Mouse (Mus musculus) stomach, embryonic 16.5 days (tissue): Measurements from ENCODE around the gene Midn. TPM values are rescaled to one million over a fixed set of nuclear protein-coding genes. Genes with fewer than 3 reads are reported as not detected.

Experiments
- ATAC-seq: fragments of 200-750 bp; cut with Nextera tagmentation; 2 replicates; pipeline ENCODE4 v1.8.0; 2017; ENCODE audit warnings: moderate number of reproducible peaks, moderate TSS enrichment; ENCODE audit not compliant: insufficient read depth, low FRiP score
- H3K27ac ChIP-seq: fragments of 300-500 bp; sonication (generic); 2 replicates; pipeline ENCODE4 v1.5.1; 2014; ENCODE audit warnings: low read length
- H3K27me3 ChIP-seq: fragments of 300-500 bp; sonication (generic); 2 replicates; pipeline ENCODE4 v1.6.1; 2014; ENCODE audit warnings: low read length, control low read depth, mixed read lengths; ENCODE audit not compliant: control insufficient read depth, insufficient read depth
- H3K36me3 ChIP-seq: fragments of 300-500 bp; sonication (generic); 2 replicates; pipeline ENCODE4 v1.6.1; 2014; ENCODE audit warnings: low read length; ENCODE audit not compliant: control insufficient read depth, insufficient read depth
- H3K4me1 ChIP-seq: fragments of 300-500 bp; sonication (generic); 2 replicates; pipeline ENCODE4 v1.6.1; 2014; ENCODE audit warnings: low read length, control low read depth, mixed read lengths; ENCODE audit not compliant: control insufficient read depth, insufficient read depth
- H3K4me2 ChIP-seq: fragments of 300-500 bp; sonication (generic); 2 replicates; pipeline ENCODE4 v1.6.1; 2014; ENCODE audit warnings: low read depth, low read length, mixed read lengths
- H3K4me3 ChIP-seq: fragments of 300-500 bp; sonication (generic); replicated peaks from 2 replicates; pipeline ENCODE4 v1.5.1; 2014; ENCODE audit warnings: mild to moderate bottlenecking, low read length
- H3K9ac ChIP-seq: fragments of 300-500 bp; sonication (generic); 2 replicates; pipeline ENCODE4 v1.6.1; 2014; ENCODE audit warnings: low read length
- H3K9me3 ChIP-seq: fragments of 300-500 bp; sonication (generic); replicated peaks from 2 replicates; pipeline ENCODE4 v1.6.1; 2016; ENCODE audit warnings: low read length, control low read depth; ENCODE audit not compliant: control insufficient read depth
- WGBS: fragments of 180-500 bp; shearing (Covaris S2); extraction: QIAGEN DNeasy Blood & Tissue Kit; methylation state at CpG from one replicate; pipeline ENCODE4 v1.1.7; 2014; 5-methylcytosine and 5-hydroxymethylcytosine counted together
- polyA plus RNA-seq: library from polyadenylated mRNA; unstranded; fragments of >200 nt; fragmentation: Nextera tagmentation; extraction: Ambion mirVana; gene quantifications from 2 replicates; pipeline ENCODE4 v1.2.1, GENCODE M21; 2015

The Midn gene
- polyA plus RNA-seq, 1 experiment from 2014 or later, result 9.8 TPM

DNA sequence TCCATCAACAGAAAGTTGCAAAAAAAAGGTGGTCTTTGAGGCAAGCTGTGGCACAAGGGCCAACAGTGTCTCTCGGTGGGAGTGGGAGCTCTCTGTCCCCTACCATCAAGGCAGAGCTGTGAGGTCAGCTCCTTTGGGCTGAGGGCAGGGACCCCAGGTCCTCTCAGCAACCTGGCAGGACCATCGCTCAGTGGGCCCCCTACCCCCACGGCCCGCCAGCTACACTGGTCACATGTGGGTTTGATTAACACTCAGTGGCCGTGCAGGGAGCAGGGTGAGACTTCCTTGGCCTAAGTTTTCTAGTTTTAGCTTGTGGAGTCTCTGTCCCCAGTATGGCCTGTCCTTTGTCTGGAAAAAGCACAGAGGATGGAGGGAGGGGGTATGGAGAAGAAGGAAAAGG is 32.8 kb downstream of the Midn start:
- peak overlapping the region; percentile 75 for H3K4me2 ChIP-seq
- H3K27me3 ChIP-seq, result no peaks in the 10 kb centered on the region
- H3K4me1 ChIP-seq, result peaks cover 14% of the 10 kb centered on the region; the same call in 1 of the 2 replicates
- H3K36me3 ChIP-seq, result no peaks in the 10 kb centered on the region
- no peaks in the 10 kb centered on the region for H3K9me3 ChIP-seq
- H3K4me3 ChIP-seq, result peak overlapping the region; percentile 64
- no peak overlapping the region for H3K27ac ChIP-seq
- 53% methylated on average over 5 of the region's 5 CpGs for WGBS
- H3K9ac ChIP-seq, result peak overlapping the region; percentile 90; the same call in 1 of the 2 replicates
- no peak for ATAC-seq

DNA sequence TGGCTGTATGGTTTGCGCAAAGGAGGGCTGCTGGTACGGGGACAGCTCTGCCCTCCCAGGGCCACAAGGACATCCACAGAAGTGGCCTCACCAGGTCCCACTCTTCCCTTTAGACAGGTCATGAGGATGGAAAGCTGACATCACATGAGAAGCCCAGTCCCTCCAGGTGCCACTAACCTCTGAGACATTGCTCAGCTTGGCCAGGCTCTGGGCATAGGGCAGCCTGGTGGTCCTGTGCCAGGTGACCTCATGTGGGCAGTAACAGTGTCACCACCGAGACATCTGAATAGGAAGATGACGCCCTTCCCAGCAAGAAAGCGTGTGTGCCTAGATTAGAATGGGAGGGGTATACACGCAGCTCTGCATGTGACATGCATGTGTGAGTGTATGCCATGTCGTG is 34.5 kb downstream of the Midn start:
- 89% methylated on average over 7 of the region's 7 CpGs for WGBS
- H3K36me3 ChIP-seq, result no peaks in the 10 kb centered on the region
- ATAC-seq, result no peak
- no peak overlapping the region for H3K27ac ChIP-seq
- no peaks in the 10 kb centered on the region for H3K27me3 ChIP-seq
- no peak overlapping the region for H3K9ac ChIP-seq
- H3K9me3 ChIP-seq, result no peaks in the 10 kb centered on the region
- no peak overlapping the region for H3K4me3 ChIP-seq
- H3K4me2 ChIP-seq, result no peak overlapping the region
- H3K4me1 ChIP-seq, result 0 out of 2 replicates have a peak, but pooled peaks cover 14% of the 10 kb centered on the region

DNA sequence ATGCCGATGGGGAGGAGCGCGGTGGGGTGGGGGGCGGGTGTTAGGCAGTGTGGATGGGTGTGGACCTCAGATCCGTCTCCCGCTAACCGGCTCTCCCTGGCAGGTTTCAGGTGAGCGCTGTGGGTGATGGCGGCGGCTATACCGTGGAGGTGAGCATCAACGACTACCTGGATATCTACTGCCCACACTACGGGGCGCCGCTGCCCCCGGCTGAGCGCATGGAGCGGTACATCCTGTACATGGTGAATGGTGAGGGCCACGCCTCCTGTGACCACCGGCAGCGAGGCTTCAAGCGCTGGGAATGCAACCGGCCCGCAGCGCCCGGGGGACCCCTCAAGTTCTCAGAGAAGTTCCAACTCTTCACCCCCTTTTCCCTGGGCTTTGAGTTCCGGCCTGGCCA is 38.6 kb downstream of the Midn start:
- no peak overlapping the region for H3K9ac ChIP-seq
- peaks cover 3% of the 10 kb centered on the region; the same call in 1 of the 2 replicates for H3K4me1 ChIP-seq
- 45% methylated on average over 27 of the region's 27 CpGs for WGBS
- H3K9me3 ChIP-seq, result no peaks in the 10 kb centered on the region
- H3K27ac ChIP-seq, result no peak overlapping the region
- H3K4me3 ChIP-seq, result no peak overlapping the region
- peaks cover 21% of the 10 kb centered on the region for H3K27me3 ChIP-seq
- ATAC-seq, result no peak
- H3K4me2 ChIP-seq, result no peak overlapping the region
- no peaks in the 10 kb centered on the region for H3K36me3 ChIP-seq

DNA sequence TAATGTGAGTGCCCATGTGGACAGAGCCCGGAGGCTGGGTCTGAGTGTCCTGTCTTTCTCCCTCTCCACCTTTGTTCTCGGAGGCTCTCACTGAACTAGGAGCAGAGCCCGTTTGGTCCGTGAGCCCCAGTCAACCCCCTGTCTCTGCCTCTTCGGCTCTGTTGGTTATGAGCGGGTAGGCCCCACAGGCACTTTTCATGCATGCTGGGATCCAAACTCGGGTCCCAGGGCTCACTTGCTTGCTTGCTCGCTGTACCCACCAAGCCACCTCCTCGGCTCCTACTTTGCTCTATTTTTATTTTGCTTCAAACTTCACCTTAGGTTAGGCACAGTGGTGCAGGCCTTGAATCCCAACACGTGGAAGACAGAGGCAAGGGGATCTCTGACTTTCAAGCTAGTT is 39.7 kb downstream of the Midn start:
- no peak overlapping the region for H3K4me3 ChIP-seq
- no peak overlapping the region for H3K4me2 ChIP-seq
- peaks cover 3% of the 10 kb centered on the region; the same call in 1 of the 2 replicates for H3K4me1 ChIP-seq
- H3K36me3 ChIP-seq, result no peaks in the 10 kb centered on the region
- no peak for ATAC-seq
- no peak overlapping the region for H3K27ac ChIP-seq
- no peaks in the 10 kb centered on the region for H3K9me3 ChIP-seq
- H3K9ac ChIP-seq, result no peak overlapping the region
- peaks cover 25% of the 10 kb centered on the region for H3K27me3 ChIP-seq
- 90% methylated on average over 10 of the region's 10 CpGs for WGBS

DNA sequence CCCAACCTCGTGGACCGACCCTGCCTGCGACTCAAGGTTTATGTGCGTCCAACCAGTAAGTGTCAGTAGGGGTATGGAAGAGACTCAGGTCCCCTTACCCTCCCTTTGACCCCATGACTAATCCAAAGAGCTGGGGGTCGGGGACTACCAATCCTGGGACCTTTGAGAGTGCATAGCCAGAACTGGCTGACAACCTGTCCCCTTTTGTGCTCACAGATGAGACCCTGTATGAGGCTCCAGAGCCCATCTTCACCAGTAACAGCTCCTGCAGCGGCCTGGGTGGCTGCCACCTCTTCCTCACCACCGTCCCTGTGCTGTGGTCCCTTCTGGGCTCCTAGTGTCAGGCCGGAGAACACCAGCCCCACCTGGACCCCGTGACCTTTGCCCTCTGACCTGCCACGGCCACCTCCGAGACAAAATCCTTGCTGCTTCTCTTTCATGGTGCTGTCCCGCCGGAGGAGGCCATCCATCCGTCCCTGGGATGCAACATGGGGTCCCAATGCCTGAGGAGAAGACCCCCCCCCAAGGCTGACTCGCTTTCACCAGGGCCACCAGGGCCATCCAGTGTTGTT is 40.5 kb downstream of the Midn start:
- Histone ChIP-seq H3K9ac (no peak overlapping the region), H3K4me2 (no peak overlapping the region), H3K27ac (no peak overlapping the region), H3K4me1 (peaks cover 3% of the 10 kb centered on the region; the same call in 1 of the 2 replicates), H3K4me3 (no peak overlapping the region), H3K27me3 (peaks cover 25% of the 10 kb centered on the region), H3K9me3 (no peaks in the 10 kb centered on the region), H3K36me3 (no peaks in the 10 kb centered on the region)
- 81% methylated on average over 15 of the region's 15 CpGs for WGBS
- ATAC-seq, result no peak

DNA sequence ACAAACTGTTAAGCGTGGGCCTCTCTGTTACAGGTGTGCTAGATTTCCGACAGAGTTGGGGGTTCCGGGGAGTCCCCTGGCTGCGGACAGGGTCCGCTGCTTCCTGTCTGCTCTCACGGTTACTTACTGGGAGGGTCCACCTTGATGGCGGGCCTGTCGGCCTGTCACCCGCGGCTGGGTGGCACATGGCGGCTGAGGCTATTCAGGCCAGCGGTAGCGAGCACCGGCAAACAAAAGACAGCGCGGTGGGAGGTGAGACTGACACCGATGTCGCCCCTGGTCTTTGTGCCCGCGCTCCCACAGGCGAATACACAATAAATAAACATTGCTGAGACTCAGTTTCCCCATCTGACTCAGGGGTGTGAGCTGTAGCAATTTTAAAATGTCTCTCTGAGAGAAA is 41.9 kb downstream of the Midn start:
- H3K9me3 ChIP-seq, result no peaks in the 10 kb centered on the region
- ATAC-seq, result no peak
- 20% methylated on average over 21 of the region's 21 CpGs for WGBS

DNA sequence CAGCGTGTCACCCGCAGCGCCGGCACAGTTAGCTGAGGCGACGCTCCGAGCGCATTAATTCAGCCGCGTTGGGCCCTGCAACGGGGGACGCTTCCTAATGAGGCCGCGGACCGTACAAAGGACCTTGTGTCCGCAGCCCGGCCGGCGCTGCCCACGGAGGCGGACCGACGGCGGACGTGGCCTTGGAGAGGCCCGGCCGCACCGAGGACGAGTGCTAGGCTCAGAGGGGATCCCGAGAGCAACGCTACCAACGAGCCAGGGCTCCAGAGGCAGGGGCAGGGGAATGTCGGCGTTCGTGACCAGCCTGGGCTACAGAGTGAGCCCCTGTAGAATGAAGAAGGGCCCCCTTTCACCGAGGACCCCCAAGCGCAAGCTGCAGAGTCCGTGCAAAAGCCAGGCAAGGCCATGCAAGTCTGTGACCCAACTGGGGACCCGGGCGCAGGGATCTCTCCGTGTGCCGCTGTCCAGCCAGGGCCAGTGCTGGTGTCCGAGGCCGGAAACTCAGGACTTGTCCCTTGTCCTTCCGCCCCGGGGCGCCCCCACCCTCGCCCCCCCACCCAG is 42.5 kb downstream of the Midn start:
- H3K9me3 ChIP-seq, result no peaks in the 10 kb centered on the region
- H3K27me3 ChIP-seq, result peaks cover 25% of the 10 kb centered on the region
- H3K27ac ChIP-seq, result no peak overlapping the region
- peak overlapping the region; percentile 36 for H3K4me3 ChIP-seq
- 1% methylated on average over 48 of the region's 48 CpGs for WGBS
- no peaks in the 10 kb centered on the region for H3K36me3 ChIP-seq
- H3K4me1 ChIP-seq, result peaks cover 3% of the 10 kb centered on the region; the same call in 1 of the 2 replicates
- 0 out of 2 replicates have a peak, but pooled peaks have one; percentile 14 for ATAC-seq
- H3K9ac ChIP-seq, result peak overlapping the region; percentile 62
- peak overlapping the region; percentile 65 for H3K4me2 ChIP-seq

More for the DNA sequence above, 41.9 kb downstream of the Midn start:
- Histone ChIP-seq H3K4me2 (peak overlapping the region; percentile 65), H3K9ac (peak overlapping the region; percentile 62), H3K4me1 (peaks cover 3% of the 10 kb centered on the region; the same call in 1 of the 2 replicates), H3K27me3 (peaks cover 25% of the 10 kb centered on the region), H3K36me3 (no peaks in the 10 kb centered on the region), H3K27ac (no peak overlapping the region), H3K4me3 (peak overlapping the region; percentile 36)

DNA sequence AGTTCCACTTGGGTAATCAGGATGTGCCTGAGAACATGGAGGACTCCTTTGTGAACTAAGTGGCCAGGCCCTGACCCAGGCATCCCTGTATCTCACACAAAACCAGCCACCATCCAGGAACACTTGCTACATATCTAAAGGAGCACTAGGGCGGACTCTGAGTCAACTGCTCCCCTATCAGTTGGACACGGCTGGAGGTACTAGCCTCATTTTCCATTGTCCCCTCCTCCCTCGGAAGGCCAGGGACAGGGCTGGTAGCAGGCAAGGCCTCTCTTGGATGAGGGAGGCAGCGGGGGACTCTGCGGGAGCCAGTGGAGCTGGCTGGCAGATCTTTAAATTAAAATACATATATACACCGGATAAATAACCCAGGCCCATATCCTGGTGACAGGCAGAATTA is 45.9 kb downstream of the Midn start:
- Histone ChIP-seq H3K9ac (no peak overlapping the region; the same call in 1 of the 2 replicates), H3K4me3 (no peak overlapping the region), H3K36me3 (no peaks in the 10 kb centered on the region), H3K4me1 (peaks cover 3% of the 10 kb centered on the region; the same call in 1 of the 2 replicates), H3K9me3 (no peaks in the 10 kb centered on the region), H3K27ac (no peak overlapping the region), H3K27me3 (peaks cover 21% of the 10 kb centered on the region), H3K4me2 (no peak overlapping the region)
- 77% methylated on average over 6 of the region's 6 CpGs for WGBS
- no peak for ATAC-seq

DNA sequence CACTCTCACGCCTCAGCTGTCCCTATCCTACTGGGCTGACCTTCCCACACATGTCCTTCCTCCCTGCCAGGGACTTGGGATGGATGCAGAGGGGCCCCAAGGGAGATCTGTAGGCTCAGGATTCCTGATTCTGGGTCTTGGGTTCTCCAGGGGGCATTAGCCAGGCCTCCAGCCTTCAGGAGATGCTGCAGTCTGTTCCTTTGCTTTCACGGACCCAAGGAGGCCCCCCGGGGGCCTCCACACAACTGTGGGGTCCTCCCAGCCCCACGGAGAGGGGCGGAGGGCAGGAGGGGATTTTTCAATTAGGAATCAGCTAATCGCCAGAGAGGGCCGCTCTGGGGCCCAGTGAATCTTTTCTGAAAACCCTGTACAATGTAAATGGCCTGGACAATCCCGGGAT is 46.4 kb downstream of the Midn start:
- H3K4me2 ChIP-seq, result no peak overlapping the region
- no peak for ATAC-seq
- no peaks in the 10 kb centered on the region for H3K9me3 ChIP-seq
- no peak overlapping the region; the same call in 1 of the 2 replicates for H3K9ac ChIP-seq
- H3K4me1 ChIP-seq, result peaks cover 3% of the 10 kb centered on the region; the same call in 1 of the 2 replicates
- H3K36me3 ChIP-seq, result no peaks in the 10 kb centered on the region
- 56% methylated on average over 8 of the region's 8 CpGs for WGBS
- H3K27me3 ChIP-seq, result peaks cover 21% of the 10 kb centered on the region
- no peak overlapping the region for H3K27ac ChIP-seq
- no peak overlapping the region for H3K4me3 ChIP-seq
